Comparison of ENCODE assay signal across 19 mouse cellular contexts in the genomic region with DNA sequence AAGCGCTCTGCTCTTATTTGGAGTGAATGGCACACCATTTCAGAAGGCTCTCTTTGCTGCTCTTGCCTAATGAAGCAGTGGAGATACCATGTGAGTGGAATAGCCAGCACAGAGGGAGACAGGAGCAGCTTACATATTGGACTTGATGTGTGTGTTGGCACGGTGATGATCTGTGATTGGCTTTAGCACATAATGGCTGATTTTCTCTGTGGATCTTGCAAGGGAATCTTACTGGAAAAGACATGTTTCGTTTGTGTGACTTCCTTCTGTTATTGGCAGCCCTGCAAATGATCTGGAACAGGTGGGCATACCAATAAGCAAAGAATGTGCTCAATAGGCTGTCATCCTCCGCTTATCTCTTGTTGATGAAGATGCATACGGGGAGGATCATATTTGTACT.
A peak's percentile ranks its signal among the peaks of the same experiment; 100 is the strongest.
DNase-seq lines count a peak whose midpoint lies in the region; ATAC-seq lines count a peak whose summit lies in the region.
"Had no signal": no experiment of that assay in that cellular context is flagged by ENCODE, and none has a peak within 500 bp of the region (broad histone marks: within the 10 kb centered on the region; RNA-seq: fewer than 3 reads in every experiment).

No protein-coding gene starts in this region.

- no peak overlapping the region for H3K4me3 ChIP-seq in forebrain, embryonic 13.5 days
- H3K4me3 ChIP-seq in forebrain, embryonic 11.5 days (ENCODE audit: low read depth, low read length), result no peak overlapping the region
- H3K4me3 ChIP-seq: embryonic facial prominence, embryonic 12.5 days; heart, embryonic 10.5 days; hindbrain, embryonic 15.5 days had no signal

- 76% methylated on average over 5 of the region's 5 CpGs for WGBS in forebrain, embryonic 13.5 days
- WGBS in forebrain, embryonic 11.5 days, result 78% methylated on average over 5 of the region's 5 CpGs

- H3K27me3 ChIP-seq in forebrain, embryonic 13.5 days, result no peaks in the 10 kb centered on the region
- H3K27me3 ChIP-seq in forebrain, embryonic 11.5 days (ENCODE audit: control insufficient read depth, insufficient read depth, low read length), result no peaks in the 10 kb centered on the region
- H3K27me3 ChIP-seq: embryonic facial prominence, embryonic 12.5 days; hindbrain, embryonic 15.5 days had no signal

- H3K4me1 ChIP-seq in forebrain, embryonic 13.5 days, result 0 out of 2 replicates have a peak, but pooled peaks cover 4% of the 10 kb centered on the region
- no peaks in the 10 kb centered on the region for H3K4me1 ChIP-seq in forebrain, embryonic 11.5 days (replicated peaks; ENCODE audit: control insufficient read depth, insufficient read depth, low read length)
- H3K4me1 ChIP-seq: embryonic facial prominence, embryonic 12.5 days; heart, embryonic 10.5 days; hindbrain, embryonic 15.5 days had no signal

- no peak for DNase-seq in forebrain, embryonic 11.5 days (ENCODE audit: low spot score)
- DNase-seq in heart, adult 11 months, result peak; percentile 13
- no peak for DNase-seq in heart, postnatal 4 days
- peak; percentile 16 for DNase-seq in layer of hippocampus, adult 9-11 months
- no peak for DNase-seq in layer of hippocampus, adult 11-12 months (ENCODE audit: low spot score)
- no peak for DNase-seq in right cerebral cortex, postnatal 25 days
- DNase-seq: adrenal gland, adult 2 months; adrenal gland, postnatal 25 days; cerebellum, adult 11-12 months; cerebellum, adult 9-10 months; gastrocnemius, postnatal 36 days; heart, adult 18-20 months; heart, postnatal 10 days; kidney, adult 11 months; kidney, adult 9 months had no signal

- H3K4me2 ChIP-seq in forebrain, embryonic 13.5 days, result no peak overlapping the region
- H3K4me2 ChIP-seq in forebrain, embryonic 11.5 days (ENCODE audit: low read depth, low read length, severe bottlenecking), result no peak overlapping the region
- H3K4me2 ChIP-seq: embryonic facial prominence, embryonic 12.5 days; hindbrain, embryonic 15.5 days had no signal

- no peak overlapping the region for H3K9ac ChIP-seq in forebrain, embryonic 13.5 days
- H3K9ac ChIP-seq in forebrain, embryonic 11.5 days (ENCODE audit: low read length), result no peak overlapping the region
- H3K9ac ChIP-seq: embryonic facial prominence, embryonic 12.5 days; hindbrain, embryonic 15.5 days had no signal

- no peaks in the 10 kb centered on the region for H3K36me3 ChIP-seq in forebrain, embryonic 13.5 days (ENCODE audit: poor library complexity, severe bottlenecking)
- H3K36me3 ChIP-seq in forebrain, embryonic 11.5 days (ENCODE audit: control insufficient read depth, insufficient read depth, low read length), result no peaks in the 10 kb centered on the region
- H3K36me3 ChIP-seq: embryonic facial prominence, embryonic 12.5 days; heart, embryonic 10.5 days; hindbrain, embryonic 15.5 days had no signal

- peak; percentile 38; the same call in 1 of the 2 replicates for ATAC-seq in forebrain, embryonic 13.5 days
- ATAC-seq in forebrain, embryonic 11.5 days (replicated peaks; ENCODE audit: low FRiP score), result no peak

- no peak overlapping the region for H3K27ac ChIP-seq in forebrain, embryonic 13.5 days
- H3K27ac ChIP-seq in forebrain, embryonic 11.5 days (ENCODE audit: low read depth, low read length), result no peak overlapping the region
- H3K27ac ChIP-seq: embryonic facial prominence, embryonic 12.5 days; heart, embryonic 10.5 days; hindbrain, embryonic 15.5 days had no signal

- H3K9me3 ChIP-seq in forebrain, embryonic 13.5 days (replicated peaks), result no peaks in the 10 kb centered on the region
- H3K9me3 ChIP-seq in forebrain, embryonic 11.5 days (ENCODE audit: control insufficient read depth, low read length), result no peaks in the 10 kb centered on the region
- H3K9me3 ChIP-seq: embryonic facial prominence, embryonic 12.5 days; heart, embryonic 10.5 days; hindbrain, embryonic 15.5 days had no signal

Comparison
In these comparisons a context has a peak if more than half of its experiments do, and no peak if none do; other contexts are left out.
1. DNase-seq: peak in heart, adult 11 months (single experiment) and layer of hippocampus, adult 9-11 months (single experiment); none in forebrain, embryonic 11.5 days (single experiment), heart, postnatal 4 days (single experiment), layer of hippocampus, adult 11-12 months (single experiment) and right cerebral cortex, postnatal 25 days (single experiment).